Mouse (Mus musculus): Measurements from ENCODE around the gene Vmn1r5. TPM values are rescaled to one million over a fixed set of nuclear protein-coding genes. Genes with fewer than 3 reads are reported as not detected.

Vmn1r5 gene
- polyA plus RNA-seq, 1 experiment: not detected

- TF ChIP-seq CTCF (IDR thresholded peaks at IDR 0.05; ENCODE audit: control insufficient read depth, insufficient read depth, low read length) (no peak), POLR2A (IDR thresholded peaks at IDR 0.05; ENCODE audit: borderline replicate concordance, control insufficient read depth, low read depth, low read length) (no peak)
- Histone ChIP-seq H3K4me1 (ENCODE audit: control insufficient read depth, insufficient read depth, low read length) (no peaks in the 10 kb centered on the region), H3K27ac (ENCODE audit: control insufficient read depth, insufficient read depth, low read depth, low read length, poor library complexity) (no peak within 1 kb of the TSS), H3K4me3 (replicated peaks; ENCODE audit: control insufficient read depth, low read depth, low read length) (no peak within 1 kb of the TSS)
These were observed 61.9 kb downstream of the Vmn1r5 start, which contains the start of gene Vmn1r8 for GRCm38 (mm10) chr6:57031984-57032383. TSS of gene Vmn1r8 (plus strand) at chr6:57032284.

GRCm38 (mm10) chr6:57034674-57035073 lies 64.6 kb downstream of the Vmn1r5 start:
- Histone ChIP-seq H3K4me3 (replicated peaks; ENCODE audit: control insufficient read depth, low read depth, low read length) (no peak overlapping the region), H3K27ac (ENCODE audit: control insufficient read depth, insufficient read depth, low read depth, low read length, poor library complexity) (no peak overlapping the region), H3K4me1 (ENCODE audit: control insufficient read depth, insufficient read depth, low read length) (no peaks in the 10 kb centered on the region)
- 26% methylated on average over 2 of the region's 2 CpGs for WGBS
- TF ChIP-seq POLR2A (IDR thresholded peaks at IDR 0.05; ENCODE audit: borderline replicate concordance, control insufficient read depth, low read depth, low read length): no peak
- TF ChIP-seq CTCF (IDR thresholded peaks at IDR 0.05; ENCODE audit: control insufficient read depth, insufficient read depth, low read length): no peak

Other genes with a start within 250 kb of the Vmn1r5 start
- 12.8 and 15.3 TPM in 2 replicates for gene Kbtbd2, start 172.5 kb upstream of the Vmn1r5 start, polyA plus RNA-seq (2011; ENCODE audit: insufficient read depth, insufficient read length, low replicate concordance, missing spikeins)
- gene Fkbp9, start 138.2 kb upstream of the Vmn1r5 start, polyA plus RNA-seq (2011; ENCODE audit: insufficient read depth, insufficient read length, low replicate concordance, missing spikeins): 5.5 and 15.3 TPM in 2 replicates
- gene Nt5c3, start 46.3 kb upstream of the Vmn1r5 start, polyA plus RNA-seq (2011; ENCODE audit: insufficient read depth, insufficient read length, low replicate concordance, missing spikeins): 188 and 205 TPM in 2 replicates
- gene Vmn1r4, start 46.3 kb upstream of the Vmn1r5 start, polyA plus RNA-seq (2011; ENCODE audit: insufficient read depth, insufficient read length, low replicate concordance, missing spikeins): 0.63 TPM in 1 of 2 replicates, not detected in the other
- not detected in 2 replicates for gene Vmn1r6, start 27.0 kb downstream of the Vmn1r5 start, polyA plus RNA-seq (2011; ENCODE audit: insufficient read depth, insufficient read length, low replicate concordance, missing spikeins)
- not detected in 2 replicates for gene Vmn1r7, start 55.1 kb downstream of the Vmn1r5 start, polyA plus RNA-seq (2011; ENCODE audit: insufficient read depth, insufficient read length, low replicate concordance, missing spikeins)
- not detected in 2 replicates for gene Vmn1r8, start 62.0 kb downstream of the Vmn1r5 start, polyA plus RNA-seq (2011; ENCODE audit: insufficient read depth, insufficient read length, low replicate concordance, missing spikeins)
- not detected in 2 replicates for gene Vmn1r9, start 96.5 kb downstream of the Vmn1r5 start, polyA plus RNA-seq (2011; ENCODE audit: insufficient read depth, insufficient read length, low replicate concordance, missing spikeins)
- gene Vmn1r10, start 139.2 kb downstream of the Vmn1r5 start, polyA plus RNA-seq (2011; ENCODE audit: insufficient read depth, insufficient read length, low replicate concordance, missing spikeins): not detected in 2 replicates
- not detected in 2 replicates for gene Vmn1r11, start 163.2 kb downstream of the Vmn1r5 start, polyA plus RNA-seq (2011; ENCODE audit: insufficient read depth, insufficient read length, low replicate concordance, missing spikeins)
- not detected in 2 replicates for gene Vmn1r12, start 186.6 kb downstream of the Vmn1r5 start, polyA plus RNA-seq (2011; ENCODE audit: insufficient read depth, insufficient read length, low replicate concordance, missing spikeins)
- 5.4 and 8.5 TPM in 2 replicates for gene Vmn1r13, start 233.0 kb downstream of the Vmn1r5 start, polyA plus RNA-seq (2011; ENCODE audit: insufficient read depth, insufficient read length, low replicate concordance, missing spikeins)

All from bone marrow, adult 2 months (tissue).